22 mouse cellular contexts compared by ENCODE assay signal in the genomic region with DNA sequence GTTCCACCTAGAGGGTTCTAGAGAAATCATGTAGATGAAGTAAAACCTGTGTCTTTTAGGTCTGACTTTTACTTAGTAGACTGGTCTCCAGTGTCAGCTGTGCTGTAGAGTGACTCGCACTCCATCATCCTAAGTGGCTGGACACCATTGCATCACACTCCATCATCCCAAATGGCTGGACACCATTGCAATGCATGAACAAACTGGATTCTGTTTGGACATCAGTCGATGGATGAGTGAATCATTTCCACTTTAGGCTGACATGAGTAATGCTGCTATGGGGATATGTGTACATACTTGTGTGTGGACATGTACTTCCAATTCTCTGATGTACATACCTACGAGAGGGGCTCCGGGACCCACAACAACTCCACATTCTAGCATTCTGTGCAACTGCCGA.
DNase-seq lines count a peak whose midpoint lies in the region; ATAC-seq and TF ChIP-seq lines count a peak whose summit lies in the region.
"Had no signal": no experiment of that assay in that cellular context is flagged by ENCODE, and none has a peak within 500 bp of the region (broad histone marks: within the 10 kb centered on the region; RNA-seq: fewer than 3 reads in every experiment).

No protein-coding gene starts in this region.

- 0 out of 2 replicates have a peak, but pooled peaks have one; percentile 17 for ATAC-seq in lung, embryonic 16.5 days (ENCODE audit: low read depth)
- ATAC-seq in hindbrain, embryonic 11.5 days (ENCODE audit: low FRiP score), result no peak
- ATAC-seq: activated CD4-positive, CD25-positive, alpha-beta regulatory T cell, adult 4 months; CD4-positive, CD25-positive, alpha-beta regulatory T cell, adult 4 months; forebrain, embryonic 15.5 days had no signal

- no peak for TF ChIP-seq POLR2A in myocyte (IDR thresholded peaks at IDR 0.05; ENCODE audit: insufficient read length, low read depth)

- no peaks in the 10 kb centered on the region for H3K36me3 ChIP-seq in lung, embryonic 16.5 days (ENCODE audit: control insufficient read depth, insufficient read depth, low read length)
- H3K36me3 ChIP-seq in myocyte (ENCODE audit: control insufficient read depth, insufficient read depth), result no peaks in the 10 kb centered on the region
- no peaks in the 10 kb centered on the region for H3K36me3 ChIP-seq in hindbrain, embryonic 11.5 days (ENCODE audit: control insufficient read depth, insufficient read depth, low read length)
- H3K36me3 ChIP-seq: embryonic facial prominence, embryonic 15.5 days; forebrain, embryonic 15.5 days; G1E; heart, embryonic 12.5 days; hindbrain, embryonic 10.5 days; hindbrain, embryonic 15.5 days had no signal

- H3K4me3 ChIP-seq in lung, embryonic 16.5 days (ENCODE audit: low read length), result no peak overlapping the region
- no peak overlapping the region for H3K4me3 ChIP-seq in myocyte
- H3K4me3 ChIP-seq in hindbrain, embryonic 11.5 days (ENCODE audit: low read depth, low read length), result no peak overlapping the region
- H3K4me3 ChIP-seq: embryonic facial prominence, embryonic 15.5 days; erythroblast, embryonic 14.5 days; forebrain, embryonic 15.5 days; heart, embryonic 12.5 days; hindbrain, embryonic 10.5 days; hindbrain, embryonic 15.5 days had no signal

- no peak overlapping the region for H3K9ac ChIP-seq in lung, embryonic 16.5 days (ENCODE audit: low read length)
- H3K9ac ChIP-seq in hindbrain, embryonic 11.5 days (ENCODE audit: low read depth, low read length), result no peak overlapping the region
- H3K9ac ChIP-seq: embryonic facial prominence, embryonic 15.5 days; forebrain, embryonic 15.5 days; heart, embryonic 12.5 days; hindbrain, embryonic 15.5 days had no signal

- no peak overlapping the region for H3ac ChIP-seq in myocyte (ENCODE audit: control insufficient read depth, insufficient read length)

- no peaks in the 10 kb centered on the region for H3K27me3 ChIP-seq in lung, embryonic 16.5 days (ENCODE audit: control insufficient read depth, insufficient read depth, low read depth, low read length)
- H3K27me3 ChIP-seq in myocyte (ENCODE audit: control insufficient read depth, insufficient read depth, insufficient read length), result no peaks in the 10 kb centered on the region
- no peaks in the 10 kb centered on the region for H3K27me3 ChIP-seq in hindbrain, embryonic 11.5 days (ENCODE audit: control insufficient read depth, insufficient read depth, low read length)
- H3K27me3 ChIP-seq: embryonic facial prominence, embryonic 15.5 days; forebrain, embryonic 15.5 days; heart, embryonic 12.5 days; hindbrain, embryonic 15.5 days had no signal

- no peak overlapping the region for H3K27ac ChIP-seq in lung, embryonic 16.5 days (ENCODE audit: low read length)
- H3K27ac ChIP-seq in hindbrain, embryonic 11.5 days (ENCODE audit: low read depth, low read length), result no peak overlapping the region
- H3K27ac ChIP-seq: embryonic facial prominence, embryonic 15.5 days; forebrain, embryonic 15.5 days; hindbrain, embryonic 10.5 days; hindbrain, embryonic 15.5 days had no signal

- no peaks in the 10 kb centered on the region for H3K4me1 ChIP-seq in lung, embryonic 16.5 days (replicated peaks; ENCODE audit: control insufficient read depth, insufficient read depth, low read length)
- no peaks in the 10 kb centered on the region for H3K4me1 ChIP-seq in hindbrain, embryonic 11.5 days (replicated peaks; ENCODE audit: control insufficient read depth, insufficient read depth, low read length)
- H3K4me1 ChIP-seq: embryonic facial prominence, embryonic 15.5 days; forebrain, embryonic 15.5 days; heart, embryonic 12.5 days; hindbrain, embryonic 10.5 days; hindbrain, embryonic 15.5 days had no signal

- peak; percentile 1 for DNase-seq in cerebellum, adult 9-11 months
- DNase-seq in cerebellum, postnatal 25 days, result no peak
- no peak for DNase-seq in lung, postnatal 14 days
- peak; percentile 15 for DNase-seq in 416B (ENCODE audit: low read depth)
- DNase-seq in hindbrain, embryonic 11.5 days (ENCODE audit: low spot score), result no peak
- DNase-seq: adrenal gland, postnatal 14 days; cerebellum, adult 18-20 months; cerebellum, postnatal 10 days; embryo, embryonic 11 days; gastrocnemius, postnatal 36 days; heart, adult 18-20 months had no signal

- no peak overlapping the region for H3K4me2 ChIP-seq in lung, embryonic 16.5 days (ENCODE audit: low read depth, low read length)
- peak overlapping the region; percentile 38 for H3K4me2 ChIP-seq in myocyte (ENCODE audit: low read depth)
- no peak overlapping the region for H3K4me2 ChIP-seq in hindbrain, embryonic 11.5 days (replicated peaks; ENCODE audit: low read depth, low read length)
- H3K4me2 ChIP-seq: embryonic facial prominence, embryonic 15.5 days; forebrain, embryonic 15.5 days; heart, embryonic 12.5 days; hindbrain, embryonic 15.5 days had no signal

- no peaks in the 10 kb centered on the region for H3K9me3 ChIP-seq in lung, embryonic 16.5 days (ENCODE audit: control insufficient read depth, low read length)
- no peaks in the 10 kb centered on the region for H3K9me3 ChIP-seq in hindbrain, embryonic 11.5 days (ENCODE audit: control insufficient read depth, low read length)
- H3K9me3 ChIP-seq: embryonic facial prominence, embryonic 15.5 days; forebrain, embryonic 15.5 days; G1E; hindbrain, embryonic 15.5 days had no signal

- no peaks in the 10 kb centered on the region for H3K79me2 ChIP-seq in myocyte (ENCODE audit: control insufficient read depth, insufficient read depth)

- 69% methylated on average over 5 of the region's 5 CpGs for WGBS in lung, embryonic 16.5 days
- WGBS in hindbrain, embryonic 11.5 days, result 94% methylated on average over 5 of the region's 5 CpGs

TF ChIP-seq in myocyte, 11 proteins besides CTCF, POLR2A, EP300 and RAD21:
- TF ChIP-seq CEBPB (IDR thresholded peaks at IDR 0.05; ENCODE audit: insufficient read depth, poor library complexity, severe bottlenecking) (peak; percentile 87), SRF (IDR thresholded peaks at IDR 0.05; ENCODE audit: control insufficient read depth, insufficient read length, low read depth) (no peak), MYOD1 (IDR thresholded peaks at IDR 0.05; ENCODE audit: control insufficient read depth in 1 of 3, insufficient read length in 2 of 3, low read depth in 2 of 3) (peak in 1 of 3 experiments; percentile 18), USF1 (IDR thresholded peaks at IDR 0.05; ENCODE audit: low read depth) (no peak)
TF ChIP-seq in myocyte: peak in this region for 2.

Comparison
In these comparisons a context has a peak if more than half of its experiments do, and no peak if none do; other contexts are left out.
1. DNase-seq: peak in cerebellum, adult 9-11 months (single experiment) and 416B (single experiment); none in cerebellum, postnatal 25 days (0 of 2), lung, postnatal 14 days (single experiment) and hindbrain, embryonic 11.5 days (single experiment).